Mouse (Mus musculus) Patski (cell line): ENCODE data around the gene Ccl26. TPM values are rescaled to one million over a fixed set of nuclear protein-coding genes. Genes with fewer than 3 reads are reported as not detected.

Experiments
- ATAC-seq: fragments of 100-300 bp; one replicate; pipeline ENCODE4 v1.8.0; 2021
- CTCF ChIA-PET: fragments of 350-600 bp; sonication (Branson Sonifier 250); formaldehyde crosslinking; loops from one replicate; lab custom pipeline; 2022; ENCODE audit warnings: inconsistent platforms; lab: Charles Lee
- POLR2A ChIA-PET: fragments of 350-600 bp; sonication (Branson Sonifier 250); formaldehyde crosslinking; loops from one replicate; lab custom pipeline; 2022; ENCODE audit warnings: antibody characterized with exemption, inconsistent platforms; lab: Charles Lee
- DNase-seq: peaks from one replicate; pipeline ENCODE4 v3.0.0-alpha.2; 2011; ENCODE audit warnings: low read depth, low spot score
- H3K27me3 ChIP-seq: fragments of 371-371 bp; one replicate; pipeline ENCODE4 v1.5.1; 2021
- CTCF ChIP-seq: fragments of 100-300 bp; IDR thresholded peaks from one replicate; pipeline ENCODE4 v1.5.1; 2021
- in situ Hi-C: fragments of 300-500 bp; cut with MboI; formaldehyde crosslinking; loops from 3 replicates; pipeline ENCODE4 v1.11.1; 2018; ENCODE audit warnings: low pct_unique_long_range_greater_than_20kb, mixed read lengths
- polyA plus RNA-seq: library from polyadenylated mRNA; unstranded; gene quantifications from one replicate; pipeline ENCODE4 v1.2.3, GENCODE M21; 2021

The Ccl26 gene
- polyA plus RNA-seq, 1 experiment from 2014 or later: not detected

DNA sequence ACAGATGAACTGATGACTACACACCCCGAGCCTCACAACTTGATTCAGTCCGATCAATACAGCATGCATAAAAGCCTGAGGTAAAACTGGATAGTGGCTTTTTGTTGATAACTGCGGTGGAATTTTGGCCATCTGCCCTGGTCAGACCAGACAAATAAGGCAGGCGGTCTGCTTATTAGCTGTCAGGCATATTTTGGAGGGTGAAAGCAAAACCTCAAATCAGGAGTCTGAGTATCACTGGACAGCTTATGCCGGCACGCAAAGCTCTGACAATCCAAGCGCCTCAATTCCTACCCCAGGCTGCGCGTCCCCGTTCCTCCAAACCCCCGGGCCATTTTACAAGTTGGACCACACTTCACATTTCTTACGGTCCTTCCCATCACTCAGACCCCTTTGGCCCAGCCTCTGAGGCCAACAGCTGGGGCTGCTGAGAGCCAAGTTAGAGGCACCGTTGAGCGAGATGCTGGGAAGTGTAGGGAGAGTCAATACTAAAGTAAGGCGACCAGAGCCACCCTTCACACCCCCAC lies 19.3 kb downstream of the Ccl26 start:
- ATAC-seq (no peak), DNase-seq (no peak)
- TF ChIP-seq CTCF: no peak
- CTCF ChIA-PET: interaction anchor here (2.5 kb wide), 1 partner anchor 35 kb away, joined by 6 read pairs; no protein-coding TSS in a partner anchor
- no peaks in the 10 kb centered on the region for H3K27me3 ChIP-seq
- POLR2A ChIA-PET: no interaction called here
- in situ Hi-C loops: loop anchor here (25.0 kb wide), 1 partner anchor 993 kb away; no protein-coding TSS in a partner anchor

GRCm38 (mm10) chr5:135537794-135538214 lies 25.6 kb downstream of the Ccl26 start:
- in situ Hi-C loops: loop anchor here (25.0 kb wide), 1 partner anchor 999 kb away; no protein-coding TSS in a partner anchor
- no peaks in the 10 kb centered on the region for H3K27me3 ChIP-seq
- no peak for DNase-seq
- ChIA-PET CTCF (no interaction called here), POLR2A (interaction anchor here (0.6 kb wide), 1 partner anchor 47 kb away, joined by 10 read pairs; no protein-coding TSS in a partner anchor)
- no peak for ATAC-seq
- no peak for TF ChIP-seq CTCF

DNA sequence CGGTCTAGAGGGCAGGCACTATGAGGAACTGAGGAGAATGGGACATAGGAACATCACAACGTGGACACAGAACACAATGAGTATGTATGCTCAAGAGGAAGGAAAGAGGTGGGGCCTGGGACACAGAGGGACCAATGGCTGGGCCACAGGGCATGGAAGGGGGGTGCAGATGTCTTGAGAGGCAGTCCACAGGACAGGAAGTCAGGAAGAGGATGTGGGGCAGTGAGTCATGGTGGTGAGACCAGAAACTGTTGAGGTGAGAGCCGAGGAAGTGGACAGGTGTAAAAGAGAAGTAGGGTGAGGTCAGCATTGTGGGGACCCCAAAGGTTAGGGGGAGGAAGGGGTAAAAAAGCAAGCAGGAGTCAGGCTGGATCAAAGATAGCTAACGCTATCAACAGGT lies 26.0 kb downstream of the Ccl26 start:
- ChIA-PET POLR2A (interaction anchor here (0.6 kb wide), 1 partner anchor 47 kb away, joined by 10 read pairs; no protein-coding TSS in a partner anchor), CTCF (no interaction called here)
- in situ Hi-C loops: loop anchor here (25.0 kb wide), 1 partner anchor 1000 kb away; no protein-coding TSS in a partner anchor
- DNase-seq: no peak
- no peaks in the 10 kb centered on the region for H3K27me3 ChIP-seq
- no peak for ATAC-seq
- TF ChIP-seq CTCF: no peak

- ChIA-PET CTCF (interaction anchor here (1.2 kb wide), 1 partner anchor 26 kb away, joined by 3 read pairs; no protein-coding TSS in a partner anchor), POLR2A (no interaction called here)
- no peak for DNase-seq
- in situ Hi-C loops: loop anchor here (25.0 kb wide), 1 partner anchor 1001 kb away; no protein-coding TSS in a partner anchor
- no peak for TF ChIP-seq CTCF
- no peaks in the 10 kb centered on the region for H3K27me3 ChIP-seq
- no peak for ATAC-seq
Observed at GRCm38 (mm10) chr5:135535867-135536266, 27.5 kb downstream of the Ccl26 start.

DNA sequence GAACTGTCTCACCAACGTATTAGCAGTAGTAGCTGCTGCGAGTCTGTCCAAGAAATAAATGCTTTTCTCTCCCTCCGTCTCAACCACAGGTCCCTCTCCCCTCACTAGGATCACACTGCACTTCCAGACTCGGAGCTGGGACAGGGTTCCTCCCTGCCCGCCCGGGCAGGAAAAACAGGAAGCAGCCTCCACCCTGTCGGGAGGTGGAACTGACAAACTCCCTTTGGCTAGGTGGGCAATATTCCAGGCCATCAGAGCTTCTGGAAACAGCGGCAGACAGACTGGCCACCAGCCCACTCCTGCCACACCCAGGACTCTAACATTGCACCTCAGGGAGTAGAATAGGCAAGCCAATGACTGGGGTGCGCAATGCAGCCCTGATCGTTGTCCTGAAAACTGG lies 29.9 kb downstream of the Ccl26 start:
- no peak for ATAC-seq
- in situ Hi-C loops: loop anchor here (25.0 kb wide), 1 partner anchor 1004 kb away; no protein-coding TSS in a partner anchor
- ChIA-PET CTCF (interaction anchor here (2.1 kb wide), 1 partner anchor 11 kb away, joined by 5 read pairs; no protein-coding TSS in a partner anchor), POLR2A (interaction anchor here (0.5 kb wide), 1 partner anchor 129 kb away, joined by 3 read pairs; no protein-coding TSS in a partner anchor)
- H3K27me3 ChIP-seq: no peaks in the 10 kb centered on the region
- no peak for TF ChIP-seq CTCF
- no peak for DNase-seq

DNA sequence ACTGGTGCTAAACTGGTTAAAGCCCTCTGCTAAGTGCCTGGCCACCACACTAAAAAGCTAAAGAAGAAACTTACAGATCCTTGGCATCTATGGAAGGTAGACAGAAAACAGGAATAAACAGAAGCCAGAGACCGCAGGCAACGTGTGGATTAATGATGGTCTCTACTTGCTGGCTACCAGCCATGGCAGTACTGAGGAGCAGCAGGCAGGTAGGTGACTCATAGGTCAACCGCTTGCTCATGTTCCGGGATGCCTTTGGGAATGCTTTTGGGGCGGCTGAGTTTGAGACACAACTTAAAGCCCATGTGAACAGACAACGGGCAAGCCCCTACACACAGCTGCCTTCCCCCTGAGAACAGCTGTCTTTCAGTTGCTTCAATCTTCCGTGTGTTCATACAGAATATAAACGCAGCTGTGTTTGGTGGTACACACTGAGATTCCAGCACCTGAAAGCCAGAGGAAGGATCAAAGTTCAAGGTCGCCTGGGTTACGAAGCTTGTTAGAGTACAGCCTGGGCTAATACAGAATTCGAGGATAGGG lies 32.0 kb downstream of the Ccl26 start:
- no peak for DNase-seq
- H3K27me3 ChIP-seq: no peaks in the 10 kb centered on the region
- no peak for TF ChIP-seq CTCF
- ChIA-PET POLR2A (no interaction called here), CTCF (interaction anchor here (1.9 to 2.1 kb wide), 2 partner anchors 9 to 22 kb away, joined by 5 read pairs; no protein-coding TSS in a partner anchor)
- ATAC-seq: no peak
- in situ Hi-C loops: loop anchor here (25.0 kb wide), 1 partner anchor 1006 kb away; no protein-coding TSS in a partner anchor

DNA sequence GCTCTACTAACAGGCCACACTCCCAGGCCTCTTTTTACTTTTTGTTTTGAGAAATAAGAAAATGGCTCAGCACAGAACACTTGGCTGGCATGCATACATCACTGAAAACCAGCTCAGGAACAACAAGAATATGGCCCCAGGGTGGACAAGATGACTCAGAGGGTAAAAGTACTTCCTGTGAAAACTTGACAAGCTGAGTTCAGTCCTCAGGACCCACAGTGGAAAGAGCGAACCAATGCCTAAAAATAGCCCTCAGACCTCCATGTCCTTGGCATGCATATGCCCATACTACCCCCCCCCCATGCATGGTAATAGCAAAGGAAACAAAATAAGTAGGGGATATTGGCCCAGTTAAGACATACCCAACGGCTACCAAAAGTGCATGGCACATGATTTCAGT lies 33.4 kb downstream of the Ccl26 start:
- ChIA-PET CTCF (interaction anchor here (1.9 to 2.0 kb wide), 2 partner anchors 9 to 20 kb away, joined by 5 to 10 read pairs; no protein-coding TSS in a partner anchor), POLR2A (interaction anchor here (0.6 kb wide), 1 partner anchor 10 kb away, joined by 3 read pairs; no protein-coding TSS in a partner anchor)
- no peak for TF ChIP-seq CTCF
- ATAC-seq: no peak
- peak; percentile 77 for DNase-seq
- in situ Hi-C loops: loop anchor here (25.0 kb wide), 1 partner anchor 1007 kb away; no protein-coding TSS in a partner anchor
- H3K27me3 ChIP-seq: no peaks in the 10 kb centered on the region

DNA sequence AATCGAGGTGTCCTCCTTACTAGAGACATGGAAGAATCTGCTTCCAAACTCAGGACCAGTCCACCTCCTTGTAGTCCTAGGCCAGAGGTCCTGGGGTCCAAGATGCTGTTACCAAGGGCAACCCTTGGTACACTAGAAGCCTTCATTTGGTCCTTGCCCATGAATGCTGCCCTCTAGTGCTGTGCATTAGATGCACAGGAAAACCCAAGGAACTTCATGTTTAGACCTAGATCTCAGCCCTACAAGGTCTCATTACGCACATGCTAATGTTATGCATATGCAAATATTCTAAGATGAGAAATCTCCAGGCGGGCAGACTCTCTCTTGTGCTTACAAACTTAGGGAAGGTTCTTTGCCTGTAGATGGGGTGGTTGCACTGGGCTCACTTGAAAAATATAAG lies 34.1 kb downstream of the Ccl26 start:
- ATAC-seq (no peak), DNase-seq (no peak)
- CTCF ChIA-PET: interaction anchor here (1.9 to 2.0 kb wide), 2 partner anchors 10 to 20 kb away, joined by 5 to 10 read pairs; no protein-coding TSS in a partner anchor
- POLR2A ChIA-PET: no interaction called here
- in situ Hi-C loops: loop anchor here (25.0 kb wide), 1 partner anchor 1008 kb away; no protein-coding TSS in a partner anchor
- H3K27me3 ChIP-seq: no peaks in the 10 kb centered on the region
- peak; percentile 55 for TF ChIP-seq CTCF

GRCm38 (mm10) chr5:135527986-135528385 lies 35.4 kb downstream of the Ccl26 start:
- in situ Hi-C loops: loop anchor here (25.0 kb wide), 1 partner anchor 1009 kb away; no protein-coding TSS in a partner anchor
- ChIA-PET POLR2A (no interaction called here), CTCF (no interaction called here)
- no peaks in the 10 kb centered on the region for H3K27me3 ChIP-seq
- TF ChIP-seq CTCF: no peak
- no peak for ATAC-seq
- no peak for DNase-seq

DNA sequence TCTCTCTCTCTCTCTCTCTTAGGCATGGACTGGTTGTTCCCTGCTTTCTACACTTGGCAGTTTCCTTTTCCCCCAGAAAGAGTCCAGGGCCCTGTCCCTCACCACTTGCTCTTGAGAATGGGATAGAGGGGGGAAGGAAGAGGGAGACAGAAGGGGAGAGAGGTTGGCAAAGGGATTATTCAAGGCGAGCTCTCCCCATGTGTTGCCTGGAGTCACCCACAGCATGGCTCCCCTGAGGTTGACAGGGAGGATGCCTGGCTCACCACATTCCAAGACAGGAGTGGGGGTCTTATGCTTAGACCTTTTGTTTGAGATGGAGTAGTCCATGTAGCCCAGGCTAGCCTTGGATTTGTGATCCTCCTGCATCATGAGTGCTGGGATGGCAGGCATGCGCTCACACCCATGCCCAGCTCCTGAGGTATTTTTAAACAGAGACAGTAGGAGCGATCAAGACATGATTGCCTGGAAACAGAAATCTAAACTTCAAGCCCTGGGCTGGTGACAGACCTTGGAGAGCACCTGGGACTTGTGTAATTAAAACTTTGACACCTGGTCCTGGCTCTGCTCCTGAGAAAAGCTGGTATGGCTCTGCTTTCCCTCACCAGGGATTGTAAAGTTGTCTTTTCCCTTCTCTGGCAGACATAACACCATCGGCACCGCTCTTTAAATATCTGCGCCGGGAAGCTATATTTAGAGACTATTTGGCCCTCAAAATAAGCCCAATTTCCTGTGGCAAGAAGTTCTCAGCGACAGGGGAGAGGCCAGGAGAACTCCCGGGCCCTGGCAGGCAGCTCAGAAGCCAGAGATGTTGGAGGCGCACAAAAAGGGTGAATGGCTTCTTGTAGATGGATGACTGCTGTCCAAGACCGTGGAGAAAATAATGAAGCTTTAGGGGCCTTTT lies 38.5 kb downstream of the Ccl26 start:
- TF ChIP-seq CTCF: no peak
- H3K27me3 ChIP-seq: no peaks in the 10 kb centered on the region
- POLR2A ChIA-PET: interaction anchor here (1.0 to 1.8 kb wide), 2 partner anchors 9 to 16 kb away, joined by 3 to 5 read pairs; no protein-coding TSS in a partner anchor
- in situ Hi-C loops: loop anchor here (25.0 kb wide), 1 partner anchor 1012 kb away; no protein-coding TSS in a partner anchor
- CTCF ChIA-PET: interaction anchor here (1.5 kb wide), 1 partner anchor 27 kb away, joined by 4 read pairs; no protein-coding TSS in a partner anchor
- DNase-seq (no peak), ATAC-seq (no peak)
